Mouse (Mus musculus): ENCODE results near the gene Oit3.
A peak's percentile ranks its signal among the peaks of the same experiment; 100 is the strongest.
"Not testable (repeated sequence)": the region's sequence is repeated elsewhere in the genome, so short reads cannot be mapped to it uniquely, and the experiment has no call there.

Gene Oit3

DNA sequence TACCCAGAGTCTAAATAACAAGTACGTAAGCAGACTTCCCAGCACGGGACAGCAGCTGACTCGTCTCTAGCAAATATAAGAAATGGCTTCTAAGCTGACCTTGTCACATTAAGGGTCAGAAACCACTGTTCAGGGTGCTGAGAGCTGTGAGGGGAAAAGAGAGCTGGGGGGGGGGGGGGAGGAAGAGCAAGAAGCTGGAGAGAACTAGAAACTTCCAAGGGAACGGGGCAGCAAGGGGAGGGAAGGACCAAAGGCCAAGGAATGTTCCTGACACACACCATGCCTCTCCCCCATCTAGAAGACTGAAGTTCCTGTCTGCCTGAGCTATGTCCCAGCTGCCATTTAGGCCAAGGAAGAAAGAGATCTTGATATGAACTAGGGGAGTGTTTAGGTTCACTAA lies 15.2 kb downstream of the Oit3 start:
- no peak for DNase-seq

DNA sequence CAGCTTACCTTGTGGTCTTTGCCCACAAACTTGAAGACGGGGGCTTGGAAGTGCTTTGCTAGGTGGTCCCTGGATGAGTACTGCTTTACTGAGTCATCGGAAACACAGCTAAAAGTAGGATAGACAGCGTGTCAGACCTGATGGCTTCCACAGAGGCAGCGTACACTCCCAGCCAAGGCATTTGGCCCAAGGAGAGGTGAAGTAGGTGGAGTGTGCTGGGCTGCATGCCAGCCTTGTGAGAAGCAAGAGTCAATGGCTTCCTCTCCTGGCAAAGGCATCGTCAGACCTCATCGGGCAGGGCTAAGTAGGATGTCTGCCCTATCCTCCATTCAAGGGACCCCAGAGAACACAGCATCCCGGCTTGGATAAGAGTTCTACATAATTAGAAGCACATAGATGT lies 16.2 kb downstream of the Oit3 start:
- peak; percentile 87 to 90 for DNase-seq

DNA sequence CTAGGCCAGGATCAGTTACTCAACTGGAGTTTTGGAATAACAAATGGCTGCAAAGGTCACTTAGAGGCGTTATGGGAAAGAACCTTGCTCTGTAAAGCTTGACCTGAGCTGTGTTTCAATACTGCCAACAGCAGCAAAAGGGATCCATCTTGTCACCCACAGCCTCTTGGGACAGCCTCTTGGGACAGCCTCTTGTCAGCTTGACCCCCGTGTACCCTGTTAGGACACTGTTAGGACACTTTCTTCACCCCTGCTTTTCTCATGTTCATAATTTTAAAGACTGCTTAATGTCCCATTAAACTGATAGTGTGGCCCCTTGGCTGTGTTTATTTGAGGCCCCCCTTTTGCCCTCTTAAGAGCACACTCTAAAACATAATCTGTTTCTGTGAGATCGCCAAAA lies 17.1 kb downstream of the Oit3 start:
- no peak for DNase-seq

DNA sequence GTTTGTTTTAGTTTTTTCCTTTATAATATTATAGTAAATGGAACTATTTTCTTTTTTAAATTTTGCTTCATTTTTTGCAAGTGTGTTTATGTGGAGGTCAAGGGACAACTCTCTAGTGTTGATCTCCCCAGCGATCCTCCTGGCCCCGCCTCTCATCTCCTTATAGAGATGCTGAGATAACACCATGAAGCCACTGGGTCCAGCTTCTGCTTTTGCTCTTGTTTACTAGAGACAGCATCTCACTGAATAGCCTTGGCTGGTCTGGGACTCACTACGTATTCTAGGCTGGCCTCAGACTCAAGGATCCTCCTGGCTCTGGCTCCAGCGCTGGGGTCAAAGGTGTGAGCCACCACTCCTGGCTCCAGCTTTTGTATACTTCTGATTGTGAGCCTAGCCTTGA lies 22.1 kb downstream of the Oit3 start:
- no peak for DNase-seq

DNA sequence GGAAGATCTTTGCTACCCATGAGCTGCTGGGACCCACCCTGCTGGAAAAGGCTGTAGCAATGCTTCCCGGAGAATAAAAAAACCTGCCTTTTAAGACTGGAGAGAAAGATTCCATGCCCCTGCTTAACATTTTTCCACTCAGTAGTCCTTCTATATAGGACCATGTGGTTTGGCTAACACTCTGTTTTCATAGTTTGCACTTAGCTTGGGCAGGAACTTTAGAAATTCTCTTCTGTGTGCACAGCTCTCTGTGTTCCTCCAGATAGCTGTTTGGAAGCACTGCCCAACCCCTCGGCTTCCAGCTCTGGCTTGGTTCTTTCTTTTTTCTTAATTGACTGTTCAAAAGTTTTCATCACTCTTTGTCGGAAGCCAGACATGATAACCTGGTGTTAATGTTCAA lies 25.0 kb downstream of the Oit3 start:
- no peak for DNase-seq

DNA sequence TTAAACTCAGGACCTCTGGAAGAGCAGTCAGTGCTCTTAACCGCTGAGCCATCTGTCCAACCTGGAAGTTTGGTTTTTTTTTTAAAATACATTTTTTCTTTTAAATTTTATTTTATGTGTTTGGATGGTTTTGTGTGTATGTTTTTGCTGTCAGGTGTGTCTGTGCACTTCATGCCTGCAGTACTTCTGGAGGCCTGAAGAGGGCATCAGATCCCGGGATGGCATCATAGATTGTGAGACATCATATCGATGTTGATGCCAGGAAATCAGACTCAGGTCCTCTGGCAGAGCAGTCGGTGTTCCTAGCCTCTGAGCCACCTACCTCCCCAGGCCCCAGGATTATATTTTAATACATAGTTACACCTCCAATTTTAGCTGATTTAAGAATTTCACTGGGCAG lies 27.9 kb downstream of the Oit3 start:
- DNase-seq: no peak

DNA sequence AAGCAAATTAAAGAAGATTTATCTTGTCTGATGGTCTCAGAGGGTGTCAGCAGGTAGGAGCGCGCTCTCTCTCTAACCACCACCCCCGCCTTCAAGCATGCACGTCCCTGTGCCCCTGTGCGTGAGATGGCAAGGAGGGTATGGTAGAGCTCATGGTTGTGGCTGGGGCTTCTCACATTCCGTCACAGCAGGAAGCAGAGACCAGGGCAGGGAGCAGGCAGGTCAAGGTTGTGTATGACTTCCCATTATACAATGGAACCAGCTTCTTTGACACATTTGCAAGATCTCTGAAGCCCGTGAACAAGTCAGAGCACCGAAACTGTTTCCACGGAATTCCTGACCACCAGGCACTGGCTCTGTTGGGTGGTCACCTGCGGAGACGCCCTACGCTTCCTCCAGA lies 31.3 kb downstream of the Oit3 start:
- DNase-seq: no peak

DNA sequence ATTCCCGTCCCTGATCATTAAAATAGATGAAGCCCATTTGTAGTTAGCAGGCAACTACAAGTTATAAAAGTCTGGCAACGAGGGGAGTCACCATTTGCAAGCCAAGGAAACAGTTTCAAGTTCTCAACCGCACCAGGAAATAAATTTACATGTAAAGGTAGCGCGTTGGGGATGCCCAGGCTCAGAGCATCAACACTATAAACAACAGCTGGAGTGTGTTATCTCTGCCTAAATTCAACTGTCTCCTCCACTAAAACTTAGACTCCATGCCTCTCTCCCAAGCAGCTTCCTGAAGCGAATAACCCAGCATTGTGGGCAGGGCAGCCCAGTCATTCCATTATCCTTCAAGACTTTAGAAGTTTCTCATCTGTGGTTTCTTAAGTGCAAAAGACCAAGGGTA lies 33.1 kb downstream of the Oit3 start:
- DNase-seq: no peak

DNA sequence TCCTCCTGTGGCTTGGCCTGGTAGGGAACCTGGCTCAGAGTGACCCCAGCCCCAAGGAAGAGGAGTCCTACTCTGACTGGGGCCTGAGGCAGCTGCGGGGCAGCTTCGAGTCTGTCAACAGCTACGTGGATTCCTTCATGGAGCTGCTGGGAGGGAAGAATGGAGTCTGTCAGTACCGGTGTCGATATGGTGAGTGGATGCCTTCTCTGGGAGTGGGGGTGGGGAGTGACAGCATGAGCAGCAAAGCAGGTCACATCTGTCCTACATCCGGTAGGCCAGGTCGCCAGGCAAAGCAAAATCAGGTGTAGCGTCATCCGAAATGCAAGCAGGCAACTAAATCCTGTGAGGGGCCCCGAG lies 37.8 kb downstream of the Oit3 start:
- no peak for DNase-seq

DNA sequence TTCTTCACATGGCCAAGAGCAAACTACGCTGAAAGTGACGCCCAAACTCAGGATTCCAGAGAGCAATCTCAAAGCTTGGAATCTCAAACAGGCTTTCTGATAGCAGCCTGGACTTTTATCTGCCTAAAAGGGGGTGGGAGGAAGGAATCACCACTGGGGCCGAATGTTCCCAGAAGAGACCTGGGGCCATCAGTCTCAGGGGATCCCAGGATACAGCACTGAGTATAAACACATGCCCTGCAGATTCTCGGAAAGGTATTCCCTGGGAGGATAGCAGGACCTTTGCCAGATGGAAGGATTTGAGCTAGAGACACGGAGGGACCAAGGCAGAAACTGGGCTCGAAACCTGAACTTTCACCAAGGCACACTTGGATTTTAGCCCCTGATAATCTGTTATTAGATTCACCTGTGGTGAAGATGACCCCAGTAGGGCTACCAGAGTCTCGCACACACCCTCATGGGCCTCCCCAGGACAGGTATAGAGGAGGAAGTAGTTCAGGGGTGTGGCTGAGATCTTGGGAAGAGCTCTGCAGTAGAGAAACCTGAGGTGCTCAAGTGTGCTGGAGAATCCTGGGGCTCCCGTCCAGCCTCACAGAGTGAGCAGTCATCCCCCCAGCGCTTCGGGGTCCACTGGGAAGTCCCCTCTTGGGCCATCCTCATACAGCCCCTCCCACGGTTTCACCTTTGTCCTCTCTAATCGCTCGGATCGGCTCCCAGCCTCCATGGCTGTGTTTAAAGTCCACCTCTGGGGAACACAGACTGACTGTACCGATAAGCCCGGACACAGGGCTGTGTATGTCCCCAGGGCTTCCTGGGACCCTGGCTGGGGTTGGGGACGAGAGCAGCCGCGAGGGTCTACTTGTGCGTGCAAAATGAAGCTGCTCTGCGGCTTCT lies 38.4 kb downstream of the Oit3 start, which contains the start of gene Pla2g12b:
Gene Pla2g12b (plus strand): TSS at position 762 of the 894 bp plus-strand sequence.
- DNase-seq: no peak

DNA sequence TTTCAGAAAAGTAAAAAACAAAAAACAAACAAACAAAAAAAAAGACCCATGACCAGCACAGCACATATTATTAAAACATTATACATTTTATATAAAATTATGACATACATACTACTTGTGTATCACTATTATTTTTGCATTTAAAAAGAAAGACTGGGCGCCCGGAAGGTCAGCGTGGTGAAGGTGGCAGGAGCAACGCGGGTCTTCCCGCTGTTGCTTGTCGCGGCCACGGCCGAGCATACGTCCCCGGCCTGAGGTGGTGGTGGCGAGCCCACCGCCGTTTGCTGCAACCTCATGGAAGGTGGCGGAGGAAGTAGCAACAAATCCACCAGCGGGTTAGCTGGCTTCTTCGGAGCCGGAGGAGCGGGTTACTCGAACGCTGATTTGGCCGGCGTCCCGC lies 46.1 kb downstream of the Oit3 start, which contains the start of gene Gm10273:
Gene Gm10273 (plus strand): TSS at position 172 of the 400 bp plus-strand sequence.
- not testable (repeated sequence) for DNase-seq

DNA sequence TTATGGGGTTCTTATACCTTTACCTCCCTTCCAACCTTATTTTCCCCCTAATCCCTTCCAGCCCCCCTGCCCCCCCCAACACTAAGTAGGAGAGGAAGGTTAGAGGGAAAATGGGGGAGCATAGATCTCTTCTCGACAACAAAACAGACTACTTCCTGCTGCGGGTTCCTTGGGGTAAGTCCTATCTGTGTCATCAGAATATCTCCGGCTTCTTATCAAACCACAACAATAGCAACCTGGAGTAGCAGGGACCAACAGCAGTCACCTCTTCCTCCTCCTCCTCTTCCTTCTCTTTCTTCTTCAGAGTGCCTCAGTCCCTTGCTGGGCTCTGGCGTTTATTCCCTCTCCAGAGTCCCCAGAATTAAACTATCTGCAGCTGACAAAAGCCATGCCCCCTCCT lies 49.7 kb downstream of the Oit3 start:
- DNase-seq: no peak

DNA sequence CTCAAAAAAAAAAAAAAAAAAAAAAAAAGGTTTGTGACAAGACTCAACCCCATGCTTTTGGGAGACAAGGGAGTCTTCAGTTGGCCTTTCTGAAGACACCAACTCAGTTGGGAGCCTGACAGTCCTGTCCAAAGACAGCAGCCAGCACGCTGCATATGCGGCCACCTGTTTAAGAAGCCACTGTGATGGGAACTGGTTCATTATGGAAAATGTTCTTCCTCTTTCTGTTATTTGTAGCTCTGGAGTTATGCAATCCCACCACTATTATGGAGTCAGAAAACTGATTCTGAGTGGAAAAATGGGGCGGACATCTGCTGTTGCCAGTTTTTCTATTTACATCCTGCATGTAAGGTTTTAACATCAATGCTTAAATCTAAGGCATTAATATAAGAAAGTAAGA lies 51.9 kb downstream of the Oit3 start:
- DNase-seq: no peak

DNA sequence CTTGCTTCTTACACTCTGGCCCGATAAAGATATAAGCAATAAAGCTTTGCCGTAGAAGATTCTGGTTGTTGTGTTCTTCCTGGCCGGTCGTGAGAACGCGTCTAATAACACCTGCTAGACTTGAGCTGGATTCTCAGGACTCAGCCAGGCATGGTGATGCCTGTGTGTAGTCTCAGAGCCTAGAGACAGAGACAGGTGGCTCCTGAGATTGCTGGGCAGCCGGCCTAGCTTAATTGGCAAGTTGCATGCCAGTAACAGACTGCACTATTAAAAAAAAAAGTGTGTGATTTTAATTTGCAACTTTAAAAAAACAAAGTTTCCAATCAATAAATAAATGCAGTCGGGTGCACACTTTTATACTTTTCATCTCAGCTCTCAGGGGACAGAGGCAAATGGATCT lies 54.6 kb downstream of the Oit3 start:
- no peak for DNase-seq

DNA sequence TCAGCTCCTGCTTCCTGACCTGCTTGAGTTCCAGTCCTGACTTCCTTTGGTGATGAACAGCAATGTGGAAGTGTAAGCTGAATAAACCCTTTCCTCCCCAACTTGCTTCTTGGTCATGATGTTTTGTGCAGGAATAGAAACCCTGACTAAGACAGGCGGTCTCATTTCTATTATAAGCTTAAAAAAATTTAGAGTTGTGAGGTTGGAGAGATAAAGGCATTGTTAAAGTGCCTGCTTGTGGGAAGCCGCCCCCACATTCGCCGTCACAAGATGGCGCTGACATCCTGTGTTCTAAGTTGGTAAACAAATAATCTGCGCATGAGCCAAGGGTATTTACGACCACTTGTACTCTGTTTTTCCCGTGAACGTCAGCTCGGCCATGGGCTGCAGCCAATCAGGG lies 60.0 kb downstream of the Oit3 start:
- DNase-seq: not testable (repeated sequence)

DNA sequence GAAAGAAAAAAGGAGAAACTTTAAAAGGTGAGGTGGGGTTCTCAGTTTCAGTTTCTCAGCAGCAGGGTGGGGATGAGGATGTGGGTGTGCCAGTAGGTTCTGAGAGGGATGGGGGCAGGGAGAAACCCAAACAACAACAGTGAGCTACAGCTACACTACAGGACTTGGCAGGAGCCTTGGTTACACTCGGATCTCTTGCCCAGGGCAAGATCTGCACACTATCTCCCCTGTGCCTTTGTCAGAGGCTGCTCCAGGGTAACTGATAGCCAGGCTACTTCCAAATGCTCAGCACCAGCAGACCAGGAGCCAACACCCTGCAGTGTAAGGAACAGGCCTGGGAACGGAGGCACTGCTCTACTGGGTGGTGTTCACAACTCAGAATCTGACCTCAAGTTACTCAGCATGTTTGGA lies 61.2 kb downstream of the Oit3 start:
- no peak for DNase-seq

DNA sequence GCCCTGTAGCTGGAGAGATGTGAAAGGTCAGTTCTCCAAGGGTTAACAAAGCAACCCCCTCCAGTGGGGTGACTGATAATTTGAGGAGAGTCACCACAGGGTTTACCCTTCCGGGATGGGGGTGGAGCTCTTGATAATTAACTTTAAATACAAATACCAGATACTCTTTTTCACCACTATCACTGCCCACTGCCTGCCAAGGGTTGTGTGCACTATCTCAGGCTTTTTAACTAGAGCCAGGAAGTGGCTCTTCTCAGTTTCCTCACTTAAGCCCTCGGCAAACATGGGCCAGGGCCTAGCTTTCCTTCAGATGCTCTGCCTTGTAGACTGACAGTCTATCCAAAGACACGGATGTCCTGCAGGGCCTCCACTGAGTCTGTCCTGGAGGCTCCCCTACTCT lies 61.7 kb downstream of the Oit3 start:
- no peak for DNase-seq

DNA sequence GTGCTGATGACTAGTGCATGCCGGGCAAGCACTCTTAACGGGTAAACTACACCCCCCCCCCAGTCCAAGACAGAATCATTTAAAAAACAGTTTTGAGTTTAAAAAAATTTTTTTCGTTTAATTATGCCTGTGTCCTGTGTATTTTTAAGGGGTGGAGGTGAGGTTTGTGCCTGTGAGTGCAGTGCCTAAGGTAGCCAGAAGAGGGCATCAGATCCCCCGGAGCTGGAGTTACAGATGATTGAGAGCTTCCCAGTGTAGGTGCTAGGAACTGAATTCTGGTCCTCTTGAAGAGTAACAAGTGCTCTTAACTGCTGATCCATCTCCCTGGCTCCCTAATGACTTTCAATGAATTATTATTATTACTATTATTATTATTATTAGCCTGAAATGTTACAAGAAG lies 62.9 kb downstream of the Oit3 start:
- DNase-seq: no peak

DNA sequence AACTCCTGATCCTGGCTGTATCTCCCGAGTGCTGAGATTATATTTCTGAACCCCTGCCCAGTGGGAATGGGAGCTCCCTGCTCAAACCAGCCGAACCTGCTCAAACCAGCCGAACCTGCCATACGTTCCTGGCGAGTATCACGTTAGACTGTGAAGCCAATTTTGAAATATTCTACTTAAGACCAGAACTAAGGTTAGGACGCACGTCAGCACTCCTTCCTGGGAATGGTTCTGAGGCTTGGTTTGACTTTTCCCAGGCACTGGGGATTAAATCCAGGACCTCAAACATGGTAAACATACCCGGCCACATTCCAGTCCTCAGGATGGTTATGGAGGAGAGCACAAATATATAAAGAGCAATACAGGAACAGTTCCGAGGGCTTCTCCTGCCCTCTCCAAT lies 63.7 kb downstream of the Oit3 start:
- peak; percentile 46 to 49 for DNase-seq
